Mouse (Mus musculus) bone marrow, adult 2 months (tissue): ENCODE data around the gene Sertad1.

ENCODE experiments used
- CTCF ChIP-seq: fragments of 200-500 bp; IDR thresholded peaks from 2 replicates; pipeline ENCODE4 v1.5.1; 2011; ENCODE audit warnings: low read length, control low read depth; ENCODE audit not compliant: control insufficient read depth, insufficient read depth
- POLR2A ChIP-seq: fragments of 200-500 bp; IDR thresholded peaks from 2 replicates; pipeline ENCODE4 v1.6.1; 2011; ENCODE audit warnings: low read depth, mild to moderate bottlenecking, control low read depth, low read length, borderline replicate concordance; ENCODE audit not compliant: control insufficient read depth

DNA sequence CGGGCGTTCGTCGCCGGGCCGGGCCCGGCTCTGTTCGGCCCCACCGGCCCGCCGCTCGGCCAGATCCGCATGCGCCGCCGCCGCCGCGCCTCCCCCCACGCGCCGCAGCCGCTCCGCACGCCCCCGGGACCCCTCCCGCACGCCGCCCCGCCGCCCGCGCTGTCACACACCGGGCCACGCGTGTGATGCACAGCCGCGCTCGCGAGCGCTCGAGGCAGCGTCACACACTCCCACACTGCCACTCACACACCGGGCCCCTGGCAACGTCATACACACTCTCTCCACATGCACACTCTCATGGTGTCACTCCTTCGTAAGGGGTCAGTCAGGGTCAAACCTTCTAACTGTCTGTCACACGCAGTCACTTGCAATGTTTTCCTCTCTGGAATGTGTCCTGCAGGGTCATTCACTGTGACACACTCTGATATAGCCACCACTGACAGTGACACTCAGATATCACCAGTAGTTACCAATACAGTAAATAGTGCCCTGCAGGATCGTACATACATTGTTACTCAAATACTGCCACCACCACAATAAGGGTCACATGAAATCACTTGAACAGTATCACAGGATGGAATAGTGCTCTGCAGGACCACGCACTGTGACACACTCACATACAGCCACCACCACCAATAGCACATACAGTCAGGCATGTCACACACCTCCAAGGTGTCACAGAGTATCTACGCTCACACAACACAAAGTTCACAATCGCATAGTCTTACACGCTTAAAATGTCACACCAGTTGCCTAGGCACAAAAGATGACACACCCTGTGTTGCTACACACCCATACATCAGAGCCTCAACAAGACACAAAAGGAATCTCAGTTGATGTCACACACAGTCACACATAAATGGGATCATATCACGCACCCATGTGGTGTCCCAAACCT is 39.9 kb upstream of the Sertad1 start:
- no peak for TF ChIP-seq CTCF
- TF ChIP-seq POLR2A = no peak
